Mouse (Mus musculus): ENCODE data around the gene Tmem259. TPM values are rescaled to one million over a fixed set of nuclear protein-coding genes. Genes with fewer than 3 reads are reported as not detected.

Tmem259 gene
- 100 to 1,000 TPM; 120 TPM for total RNA-seq (2021)
- long read RNA-seq, experiment 1, transcript Tmem259-201 (11 exons, 2,225 nt) = major isoform, 23 of 47 reads
- long read RNA-seq, experiment 1, partial matches to known transcripts = 10 of 47 reads
- long read RNA-seq, experiment 1, other reads (novel, unspliced or antisense) = 13 of 47 reads
- long read RNA-seq, experiment 2, transcript Tmem259-201 (11 exons, 2,225 nt) = major isoform, 18 of 35 reads
- long read RNA-seq, experiment 2, partial matches to known transcripts = 5 of 35 reads
- long read RNA-seq, experiment 2, other reads (novel, unspliced or antisense) = 12 of 35 reads

- peak; percentile 91 to 92 for DNase-seq
Observed at GRCm38 (mm10) chr10:79984195-79984816, at the start of gene Tmem259. Gene Tmem259, minus strand, starts transcription at chr10:79984330.

- peak; percentile 74 to 87 for DNase-seq
Observed at GRCm38 (mm10) chr10:80032799-80033480, 48.8 kb upstream of the Tmem259 start.

GRCm38 (mm10) chr10:80030736-80031135, 46.6 kb upstream of the Tmem259 start:
- DNase-seq = no peak

GRCm38 (mm10) chr10:80030191-80030590, 46.1 kb upstream of the Tmem259 start:
- no peak for DNase-seq

- no peak for DNase-seq
Observed at GRCm38 (mm10) chr10:80028521-80028846, 44.4 kb upstream of the Tmem259 start.

- no peak for DNase-seq
Observed at GRCm38 (mm10) chr10:80027681-80028520, 43.8 kb upstream of the Tmem259 start.

- no peak for DNase-seq
Observed at GRCm38 (mm10) chr10:80025889-80026288, 41.8 kb upstream of the Tmem259 start.

GRCm38 (mm10) chr10:80025463-80025862, 41.3 kb upstream of the Tmem259 start:
- no peak for DNase-seq

- DNase-seq = no peak
Observed at GRCm38 (mm10) chr10:80025044-80025347, 40.9 kb upstream of the Tmem259 start.

GRCm38 (mm10) chr10:80024229-80025043, 40.3 kb upstream of the Tmem259 start:
- peak in 1 of 2 experiments; percentile 63 for DNase-seq

GRCm38 (mm10) chr10:80023758-80024157, 39.6 kb upstream of the Tmem259 start:
- no peak for DNase-seq

- no peak for DNase-seq
Observed at GRCm38 (mm10) chr10:80022806-80023205, 38.7 kb upstream of the Tmem259 start.

- no peak for DNase-seq
Observed at GRCm38 (mm10) chr10:80022164-80022563, 38.0 kb upstream of the Tmem259 start.

GRCm38 (mm10) chr10:80021320-80021641, 37.2 kb upstream of the Tmem259 start:
- no peak for DNase-seq

- DNase-seq = no peak
Observed at GRCm38 (mm10) chr10:80020603-80021319, 36.6 kb upstream of the Tmem259 start.

- DNase-seq = no peak
Observed at GRCm38 (mm10) chr10:80020191-80020590, 36.1 kb upstream of the Tmem259 start.

GRCm38 (mm10) chr10:80019471-80020131, 35.5 kb upstream of the Tmem259 start:
- DNase-seq = peak in 1 of 2 experiments; percentile 63

- peak in 1 of 2 experiments; percentile 78 for DNase-seq
Observed at GRCm38 (mm10) chr10:80018739-80019297, 34.7 kb upstream of the Tmem259 start.

GRCm38 (mm10) chr10:80017771-80018170, 33.6 kb upstream of the Tmem259 start:
- DNase-seq = no peak

- peak in 1 of 2 experiments; percentile 81 for DNase-seq
Observed at GRCm38 (mm10) chr10:80017361-80017760, 33.2 kb upstream of the Tmem259 start.

Measured in heart, adult 18-20 months (tissue).